Mouse (Mus musculus): ENCODE measurements at regions not wholly inside any gene's neighbourhood (a gene's known extent, or its start where the extent isn't known, plus 50 kb on each side); places are given as distances from the start of the nearest gene placed in this dataset.

GRCm38 (mm10) chr5:142341026-142341432, 60.3 kb upstream of the Foxk1 start:
- ChIA-PET POLR2A (interaction anchor here in 2 of 4 experiments (0.9 to 1.4 kb wide), 3 partner anchors 9 to 111 kb away, joined by 3 to 4 read pairs (median 3); no protein-coding TSS in a partner anchor), CTCF (interaction anchor here in 2 of 4 experiments (0.5 to 1.6 kb wide), 4 partner anchors 9 to 1383 kb away, joined by 3 to 8 read pairs (median 4); no protein-coding TSS in a partner anchor)

DNA sequence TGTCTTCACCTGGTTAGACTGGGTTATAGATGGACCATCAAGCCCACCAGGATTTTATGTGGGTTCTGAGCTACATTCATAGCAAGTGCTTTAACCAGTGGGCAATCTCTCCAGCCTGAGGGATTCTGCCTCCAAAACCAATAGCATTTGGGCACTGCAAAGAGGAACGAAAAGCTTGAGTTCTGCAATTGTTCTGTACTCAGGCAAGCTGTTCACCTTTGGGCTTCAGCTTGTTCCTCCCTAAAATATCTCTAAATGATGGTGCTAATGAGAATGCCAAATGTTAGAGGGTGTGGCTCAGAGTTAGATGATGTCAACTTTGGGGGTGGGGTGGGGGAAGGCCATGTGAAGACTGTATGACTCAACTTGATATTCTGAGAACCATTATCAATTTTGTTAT, 54.8 kb upstream of the Foxk1 start:
- CTCF ChIA-PET = interaction anchor here in 1 of 4 experiments (0.6 kb wide), 1 partner anchor 19 kb away, joined by 5 read pairs; no protein-coding TSS in a partner anchor
- POLR2A ChIA-PET = no interaction called here

GRCm38 (mm10) chr5:142350574-142350973, 50.7 kb upstream of the Foxk1 start:
- ChIA-PET CTCF (interaction anchor here (0.6 to 1.7 kb wide), 16 partner anchors 9 to 1282 kb away, joined by 3 to 9 read pairs (median 4); partner anchors contain the start of gene Actb (in 1 of the 4)), POLR2A (interaction anchor here (0.6 to 1.4 kb wide), 5 partner anchors 8 to 90 kb away, joined by 3 to 7 read pairs (median 5); partner anchors contain the start of gene Foxk1 (in 1 of the 4))
